Mouse (Mus musculus) forebrain, embryonic 16.5 days (tissue): ENCODE results near the gene Grwd1. TPM values are rescaled to one million over a fixed set of nuclear protein-coding genes. Genes with fewer than 3 reads are reported as not detected.
"Not testable (repeated sequence)": the region's sequence is repeated elsewhere in the genome, so short reads cannot be mapped to it uniquely, and the experiment has no call there.

Source experiments
- ATAC-seq: fragments of 200-750 bp; cut with Nextera tagmentation; 2 replicates; pipeline ENCODE4 v1.8.0; 2017; ENCODE audit warnings: mild to moderate bottlenecking, moderate library complexity
- H3K27ac ChIP-seq: fragments of 300-500 bp; sonication (generic); 2 replicates; pipeline ENCODE4 v1.5.1; 2014; ENCODE audit warnings: low read length, control low read depth
- H3K27me3 ChIP-seq: fragments of 300-500 bp; sonication (generic); replicated peaks from 2 replicates; pipeline ENCODE4 v1.6.1; 2014; ENCODE audit warnings: low read length; ENCODE audit not compliant: control insufficient read depth, insufficient read depth
- H3K36me3 ChIP-seq: fragments of 300-500 bp; sonication (generic); 2 replicates; pipeline ENCODE4 v1.6.1; 2014; ENCODE audit not compliant: control insufficient read depth, insufficient read depth
- H3K4me1 ChIP-seq: fragments of 300-500 bp; sonication (generic); replicated peaks from 2 replicates; pipeline ENCODE4 v1.6.1; 2014; ENCODE audit warnings: low read length; ENCODE audit not compliant: control insufficient read depth, insufficient read depth
- H3K4me2 ChIP-seq: fragments of 300-500 bp; sonication (generic); 2 replicates; pipeline ENCODE4 v1.6.1; 2014; ENCODE audit warnings: mild to moderate bottlenecking, low read length, control low read depth
- H3K4me3 ChIP-seq: fragments of 300-500 bp; sonication (generic); replicated peaks from 2 replicates; pipeline ENCODE4 v1.5.1; 2014; ENCODE audit warnings: mild to moderate bottlenecking, low read length, control low read depth
- H3K9ac ChIP-seq: fragments of 300-500 bp; sonication (generic); replicated peaks from 2 replicates; pipeline ENCODE4 v1.6.1; 2014; ENCODE audit warnings: low read depth, low read length, control low read depth
- H3K9me3 ChIP-seq: fragments of 300-500 bp; sonication (generic); 2 replicates; pipeline ENCODE4 v1.6.1; 2016; ENCODE audit warnings: low read length; ENCODE audit not compliant: control insufficient read depth
- WGBS: fragments of 180-500 bp; shearing (Covaris S2); extraction: QIAGEN DNeasy Blood & Tissue Kit; methylation state at CpG from one replicate; pipeline ENCODE4 v1.1.7; 2014; 5-methylcytosine and 5-hydroxymethylcytosine counted together
- polyA plus RNA-seq: library from polyadenylated mRNA; unstranded; fragments of >200 nt; fragmentation: Nextera tagmentation; extraction: Ambion mirVana; gene quantifications from 2 replicates; pipeline ENCODE4 v1.2.1, GENCODE M21; 2015

Gene Grwd1
- polyA plus RNA-seq = 45.3 and 46.1 TPM in 2 replicates

DNA sequence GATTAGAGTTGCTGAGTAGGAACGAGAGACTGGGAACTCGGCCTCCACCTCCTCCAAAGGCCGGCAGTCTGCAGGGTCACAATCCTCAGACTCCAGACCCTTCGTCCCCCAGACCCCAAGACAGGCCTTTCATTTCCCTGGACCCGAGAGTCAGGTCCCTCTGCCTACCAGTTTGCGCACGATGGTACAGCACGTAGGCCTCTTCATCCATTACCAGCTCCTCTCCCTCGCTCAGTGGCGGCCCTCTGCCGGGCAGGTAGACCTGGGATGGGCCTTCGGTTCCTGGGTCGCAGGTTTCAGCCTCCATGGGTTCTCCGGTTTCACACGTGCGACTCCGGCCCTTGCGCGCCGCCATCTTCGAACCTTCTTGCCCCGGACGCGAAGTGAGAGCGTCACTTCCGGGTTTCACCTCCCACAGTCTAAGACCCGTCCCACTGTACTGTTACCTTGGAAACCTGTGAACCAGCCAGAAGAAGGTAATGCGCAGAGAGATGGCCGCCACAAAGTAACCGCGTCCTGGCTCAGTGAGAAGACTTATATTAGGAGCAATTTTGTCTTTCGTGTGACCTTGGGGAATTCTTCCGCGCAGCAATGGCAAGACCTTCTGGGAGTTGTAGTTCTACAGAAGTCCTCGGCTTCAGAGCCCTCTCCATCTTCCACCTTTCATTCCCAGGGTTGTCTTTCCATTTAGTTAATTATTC is at the start of gene Grwd1:
Grwd1 (minus strand) TSS at position 518 of the 701 bp plus-strand sequence.
- peaks cover 9% of the 10 kb centered on the region for H3K36me3 ChIP-seq
- H3K9me3 ChIP-seq = no peaks in the 10 kb centered on the region
- peak; percentile 93 for ATAC-seq
- H3K9ac ChIP-seq = peak within 1 kb of the TSS; percentile 58
- peak within 1 kb of the TSS; percentile 88 for H3K27ac ChIP-seq
- H3K4me3 ChIP-seq = peak within 1 kb of the TSS; percentile 70
- WGBS = under 1% methylated on average over 35 of the region's 35 CpGs
- peaks cover 24% of the 10 kb centered on the region for H3K4me1 ChIP-seq
- peaks cover 42% of the 10 kb centered on the region for H3K27me3 ChIP-seq
- H3K4me2 ChIP-seq = peak within 1 kb of the TSS; percentile 63

DNA sequence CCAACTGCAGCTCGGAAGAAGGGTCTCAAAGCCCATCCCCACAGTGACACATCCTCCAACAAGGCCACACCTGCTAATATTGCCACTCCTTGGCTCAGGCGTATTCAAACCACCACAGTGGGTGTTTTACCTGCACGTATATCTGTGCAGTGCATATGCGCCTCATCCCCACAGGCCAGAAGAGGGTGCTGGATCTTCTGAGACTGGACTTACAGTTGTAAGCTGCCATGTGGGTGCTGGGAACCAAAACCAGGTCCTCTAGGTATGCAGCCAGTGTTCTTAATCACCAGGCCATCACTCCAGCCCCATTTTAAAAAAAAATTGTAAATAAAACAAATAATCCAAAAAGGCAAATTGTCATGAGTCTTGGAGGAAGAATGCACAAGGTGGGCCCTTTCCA is 49.8 kb upstream of the Grwd1 start:
- H3K4me3 ChIP-seq = no peak overlapping the region
- no peaks in the 10 kb centered on the region for H3K4me1 ChIP-seq
- H3K27me3 ChIP-seq = no peaks in the 10 kb centered on the region
- peaks cover 36% of the 10 kb centered on the region for H3K36me3 ChIP-seq
- H3K9me3 ChIP-seq = no peaks in the 10 kb centered on the region
- no peak overlapping the region for H3K27ac ChIP-seq
- WGBS = 97% methylated on average over 4 of the region's 4 CpGs
- no peak overlapping the region for H3K9ac ChIP-seq
- no peak overlapping the region for H3K4me2 ChIP-seq
- ATAC-seq = no peak

DNA sequence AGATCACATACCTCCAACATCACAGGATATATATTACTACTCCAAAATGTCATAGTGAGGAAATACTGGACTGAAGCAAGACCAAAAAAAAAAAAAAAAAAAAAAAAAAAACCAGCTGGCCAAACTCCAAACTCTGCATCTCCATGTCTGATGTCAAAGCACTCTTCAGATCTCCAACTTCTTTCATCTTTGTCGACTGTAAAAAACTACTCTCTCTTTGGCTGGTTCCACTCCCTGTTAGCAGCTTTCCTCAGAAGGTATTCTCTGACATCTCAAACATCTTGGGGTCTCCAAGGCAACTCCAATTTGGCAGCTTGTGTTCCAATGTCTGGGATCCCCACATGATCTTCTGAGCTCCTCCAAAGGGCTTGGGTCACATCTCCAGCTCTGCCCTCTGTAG is 47.5 kb upstream of the Grwd1 start, which contains the start of gene Grin2d:
Grin2d (minus strand) TSS at position 101 of the 400 bp plus-strand sequence.
- Histone ChIP-seq H3K4me1 (peaks cover 18% of the 10 kb centered on the region), H3K36me3 (peaks cover 33% of the 10 kb centered on the region)
- H3K27me3 ChIP-seq, ATAC-seq, H3K4me2 ChIP-seq, H3K9ac ChIP-seq, H3K9me3 ChIP-seq, H3K27ac ChIP-seq, H3K4me3 ChIP-seq: not testable (repeated sequence)
- WGBS = 100% methylated on average over 1 of the region's 1 CpGs

- Histone ChIP-seq H3K27me3 (no peaks in the 10 kb centered on the region), H3K4me3 (no peak overlapping the region), H3K4me1 (peaks cover 19% of the 10 kb centered on the region), H3K27ac (no peak overlapping the region), H3K9me3 (no peaks in the 10 kb centered on the region), H3K36me3 (peaks cover 24% of the 10 kb centered on the region), H3K4me2 (no peak overlapping the region), H3K9ac (no peak overlapping the region)
- 96% methylated on average over 7 of the region's 7 CpGs for WGBS
- ATAC-seq = no peak
Observed at GRCm38 (mm10) chr7:45876895-45877294, 46.2 kb upstream of the Grwd1 start.

GRCm38 (mm10) chr7:45873061-45873947 is 42.6 kb upstream of the Grwd1 start:
- peaks cover 41% of the 10 kb centered on the region for H3K4me1 ChIP-seq
- ATAC-seq = peak; percentile 35
- WGBS = 3% methylated on average over 28 of the region's 28 CpGs

GRCm38 (mm10) chr7:45872624-45873023 is 41.9 kb upstream of the Grwd1 start, which contains the start of gene Kdelr1:
TSS of gene Kdelr1 (plus strand) at chr7:45872772.
- Histone ChIP-seq H3K9ac (peak within 1 kb of the TSS; percentile 96), H3K4me3 (peak within 1 kb of the TSS; percentile 66), H3K4me1 (peaks cover 48% of the 10 kb centered on the region), H3K36me3 (peaks cover 7% of the 10 kb centered on the region), H3K27me3 (peaks cover 5% of the 10 kb centered on the region; the same call in 1 of the 2 replicates), H3K27ac (peak within 1 kb of the TSS; percentile 82), H3K4me2 (peak within 1 kb of the TSS; percentile 60), H3K9me3 (no peaks in the 10 kb centered on the region)
- under 1% methylated on average over 18 of the region's 18 CpGs for WGBS
- peak; percentile 77 for ATAC-seq

More at GRCm38 (mm10) chr7:45873061-45873947, 42.6 kb upstream of the Grwd1 start:
- Histone ChIP-seq H3K27ac (peak overlapping the region; percentile 82), H3K4me2 (peak overlapping the region; percentile 60), H3K9me3 (no peaks in the 10 kb centered on the region), H3K27me3 (peaks cover 5% of the 10 kb centered on the region; the same call in 1 of the 2 replicates), H3K36me3 (peaks cover 11% of the 10 kb centered on the region), H3K9ac (peak overlapping the region; percentile 96), H3K4me3 (peak overlapping the region; percentile 66)

DNA sequence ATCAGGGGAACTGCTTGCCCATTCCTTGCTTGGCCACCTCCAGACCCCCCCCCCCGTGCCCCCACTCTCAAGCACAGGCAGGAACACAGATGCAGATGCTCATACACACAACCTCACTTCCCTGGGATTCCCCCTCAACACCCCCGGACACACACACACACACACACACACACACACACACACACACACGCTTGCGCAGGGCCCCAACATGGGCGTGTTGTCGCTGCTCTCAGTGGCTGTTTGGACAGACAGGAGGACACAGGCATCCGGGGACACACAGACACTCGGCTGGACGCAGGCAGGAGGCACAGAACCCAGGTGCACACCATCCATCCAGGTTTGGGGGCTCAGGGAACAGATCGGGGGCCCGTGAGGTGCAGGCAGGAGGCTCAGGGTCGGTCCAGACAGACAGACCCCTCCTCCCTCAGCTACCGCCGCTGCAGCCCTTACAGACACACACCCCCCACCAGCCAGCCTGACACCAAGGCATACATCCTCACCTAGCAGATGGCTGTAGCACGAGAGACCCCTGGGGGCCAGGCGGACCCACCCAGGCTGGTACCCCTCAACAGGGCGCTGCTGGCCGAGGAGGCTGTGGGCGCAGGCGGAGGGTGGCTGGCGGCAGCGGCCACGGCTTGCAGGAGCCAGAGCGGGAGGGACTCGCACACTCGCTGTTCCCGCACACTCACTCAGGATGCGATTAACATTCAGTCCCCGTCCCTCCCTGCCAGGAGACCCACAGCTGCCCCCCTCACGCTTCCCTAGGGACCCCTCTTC is 39.7 kb upstream of the Grwd1 start:
- peaks cover 5% of the 10 kb centered on the region; the same call in 1 of the 2 replicates for H3K27me3 ChIP-seq
- H3K9me3 ChIP-seq = no peaks in the 10 kb centered on the region
- H3K36me3 ChIP-seq = no peaks in the 10 kb centered on the region
- peak overlapping the region; percentile 38 for H3K4me3 ChIP-seq
- H3K27ac ChIP-seq = no peak overlapping the region
- no peak for ATAC-seq
- H3K9ac ChIP-seq = peak overlapping the region; percentile 62
- WGBS = under 1% methylated on average over 28 of the region's 30 CpGs
- peak overlapping the region; percentile 57 for H3K4me2 ChIP-seq
- H3K4me1 ChIP-seq = peaks cover 61% of the 10 kb centered on the region

DNA sequence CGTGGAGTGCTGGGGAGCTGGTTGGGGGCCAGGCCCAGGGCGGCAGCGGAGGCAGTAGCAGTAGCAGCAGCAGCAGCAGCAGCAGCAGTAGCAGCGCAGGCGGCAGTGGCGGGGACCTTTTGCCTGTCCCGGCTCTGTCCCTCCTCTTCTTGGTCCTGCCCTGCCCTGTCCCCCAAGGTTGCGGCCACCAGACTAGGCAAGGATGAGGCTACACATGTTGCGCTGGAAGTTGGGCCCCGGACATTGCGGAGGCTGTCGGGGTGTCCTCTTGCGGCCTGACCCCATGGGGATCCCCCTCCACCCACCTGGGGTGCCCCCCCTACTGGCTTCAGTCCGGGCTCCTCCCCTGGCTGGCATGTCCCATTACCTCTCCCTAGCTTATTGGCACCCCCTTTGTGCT is 39.0 kb upstream of the Grwd1 start:
- peak overlapping the region; percentile 38 for H3K4me3 ChIP-seq
- peaks cover 5% of the 10 kb centered on the region; the same call in 1 of the 2 replicates for H3K27me3 ChIP-seq
- no peak for ATAC-seq
- peak overlapping the region; percentile 24; the same call in 1 of the 2 replicates for H3K9ac ChIP-seq
- WGBS = 2% methylated on average over 13 of the region's 14 CpGs
- H3K9me3 ChIP-seq = no peaks in the 10 kb centered on the region
- peaks cover 58% of the 10 kb centered on the region for H3K4me1 ChIP-seq
- H3K27ac ChIP-seq = no peak overlapping the region
- no peaks in the 10 kb centered on the region for H3K36me3 ChIP-seq
- H3K4me2 ChIP-seq = peak overlapping the region; percentile 57
